Mouse (Mus musculus) lung, postnatal 4 days (tissue): ENCODE results near the gene Gm6657.
A peak's percentile ranks its signal among the peaks of the same experiment; 100 is the strongest.

ENCODE experiments used
- DNase-seq, 2 experiments: peaks; one replicate each; pipeline ENCODE4 v3.0.0; 2021

Gm6657 gene

DNA sequence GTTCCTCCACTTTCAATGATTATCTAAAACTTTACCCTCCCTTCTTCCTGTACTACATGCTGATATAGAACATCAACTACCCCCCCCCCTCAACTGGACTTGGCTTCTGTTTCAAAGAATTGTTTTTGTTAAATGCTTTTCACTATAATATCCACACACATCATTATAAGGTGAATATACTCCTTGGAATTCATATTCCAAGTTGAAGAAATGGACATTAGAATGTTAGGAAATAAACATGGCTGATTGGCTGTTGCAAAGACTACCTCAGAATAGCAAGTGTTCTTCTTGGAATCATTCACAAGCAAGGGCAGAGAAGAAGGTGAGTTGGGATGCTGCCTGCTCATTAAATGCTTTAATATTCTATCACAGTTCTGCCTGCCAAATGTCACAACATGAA, at the start of gene Gm6657:
TSS of gene Gm6657 (plus strand) at position 301 of the 400 bp plus-strand sequence.
- no peak for DNase-seq

DNA sequence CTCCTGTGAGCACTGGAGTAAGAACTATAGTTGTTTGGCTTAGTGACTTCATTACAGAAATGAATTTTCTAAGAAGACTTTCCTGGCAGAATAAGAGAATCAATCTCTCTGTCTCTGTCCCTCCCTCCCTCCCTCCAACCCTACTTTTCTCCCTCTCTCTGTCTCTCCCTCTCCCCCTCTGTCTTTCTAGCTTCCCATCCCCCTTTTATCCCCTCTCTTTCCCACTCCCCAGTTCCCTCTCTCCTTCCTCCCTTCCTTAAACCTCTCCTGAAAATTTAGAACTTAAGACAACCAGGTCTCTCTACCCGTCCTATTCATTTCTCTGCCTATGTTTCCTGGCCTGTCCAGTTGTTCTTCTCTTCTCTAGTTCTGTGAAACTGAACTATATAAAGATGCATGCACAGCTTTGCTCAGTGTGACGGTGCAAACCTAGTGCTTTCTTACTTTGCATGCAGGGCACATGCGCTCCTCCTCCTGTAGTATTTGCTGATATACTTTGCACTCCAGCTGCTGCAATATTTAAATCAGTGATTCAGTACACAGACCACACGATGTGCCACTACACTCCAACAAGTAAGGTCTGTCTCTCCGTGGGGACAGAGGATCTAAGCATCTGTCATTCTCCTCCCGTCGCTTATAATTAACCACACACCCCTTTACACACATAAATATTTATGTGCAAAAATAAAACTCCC, 40.6 kb upstream of the Gm6657 start:
- DNase-seq = no peak

DNA sequence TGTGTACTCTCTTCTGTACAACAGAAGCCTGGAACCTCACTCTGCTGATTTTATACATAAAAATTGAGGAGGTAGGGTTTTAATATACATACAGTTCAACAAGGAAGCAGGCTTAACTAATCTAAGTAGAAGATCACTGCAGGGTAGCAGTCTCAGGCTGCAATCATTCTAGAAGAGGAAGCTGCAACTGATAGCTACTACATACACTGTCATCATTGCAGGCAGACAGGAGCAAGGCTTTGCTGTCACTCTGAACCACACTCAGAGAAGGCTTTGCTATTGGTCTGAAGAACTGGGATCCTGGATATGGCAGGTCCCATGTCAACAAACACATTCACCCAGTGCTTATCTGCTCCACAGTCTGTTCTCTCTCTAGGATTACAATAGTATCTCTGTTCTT, 23.9 kb upstream of the Gm6657 start:
- no peak for DNase-seq

DNA sequence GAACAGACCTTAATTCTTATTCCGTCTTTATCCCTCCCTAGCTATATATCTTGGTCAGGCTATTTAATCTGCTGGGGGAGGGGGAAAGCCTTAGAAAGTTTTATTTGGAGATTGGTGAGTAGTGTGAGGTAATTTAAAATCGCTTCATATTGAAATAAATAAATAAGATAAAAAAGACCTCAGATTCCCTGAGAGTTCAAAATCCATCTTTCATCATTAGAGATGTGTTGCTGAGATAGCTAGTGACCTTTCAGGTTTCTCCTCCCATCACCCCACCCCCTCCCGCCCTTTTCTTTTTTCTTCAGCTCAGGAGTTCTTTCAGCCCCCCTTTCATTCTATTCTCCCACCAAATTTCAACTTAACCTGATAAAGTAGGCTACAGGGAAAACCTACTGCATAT, 20.1 kb upstream of the Gm6657 start:
- no peak for DNase-seq

DNA sequence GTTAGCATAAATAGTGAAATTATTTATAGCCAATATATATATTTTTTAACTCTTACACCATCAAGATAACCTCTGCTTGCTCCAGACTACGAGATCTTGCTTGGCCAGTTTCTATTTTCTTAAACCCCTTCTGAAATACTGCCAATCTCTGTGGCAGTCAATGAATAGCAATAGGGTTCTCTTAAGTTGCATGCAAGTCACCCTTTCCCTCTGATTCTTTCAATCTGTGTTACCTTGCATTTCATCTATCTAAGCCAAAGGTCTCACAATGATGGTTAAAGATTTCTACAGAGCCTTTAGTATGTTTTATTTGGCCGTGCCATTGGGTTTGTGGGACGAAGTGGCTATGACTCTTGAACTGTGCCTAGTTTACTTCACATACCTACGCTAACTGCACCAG, 19.4 kb upstream of the Gm6657 start:
- no peak for DNase-seq

DNA sequence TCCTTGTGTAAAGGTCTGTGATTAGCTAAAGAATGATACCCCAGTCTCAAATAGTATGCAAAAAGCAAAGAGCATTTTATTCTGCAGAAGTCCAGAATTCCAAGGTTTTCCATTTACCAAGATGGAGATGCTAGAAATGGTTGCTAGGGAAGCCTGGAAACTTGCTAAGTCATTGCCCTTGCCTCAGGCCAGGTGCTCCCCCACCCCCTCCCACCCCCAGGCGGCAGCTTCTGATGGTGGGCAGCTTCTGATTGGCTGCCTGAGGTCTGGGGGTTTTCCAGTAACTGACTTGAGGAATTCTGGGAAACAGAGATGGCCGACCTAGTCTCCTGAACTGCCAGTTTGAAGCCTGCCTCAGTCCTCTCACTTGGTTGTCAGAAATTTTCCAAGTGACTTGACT, 12.6 kb upstream of the Gm6657 start:
- no peak for DNase-seq

DNA sequence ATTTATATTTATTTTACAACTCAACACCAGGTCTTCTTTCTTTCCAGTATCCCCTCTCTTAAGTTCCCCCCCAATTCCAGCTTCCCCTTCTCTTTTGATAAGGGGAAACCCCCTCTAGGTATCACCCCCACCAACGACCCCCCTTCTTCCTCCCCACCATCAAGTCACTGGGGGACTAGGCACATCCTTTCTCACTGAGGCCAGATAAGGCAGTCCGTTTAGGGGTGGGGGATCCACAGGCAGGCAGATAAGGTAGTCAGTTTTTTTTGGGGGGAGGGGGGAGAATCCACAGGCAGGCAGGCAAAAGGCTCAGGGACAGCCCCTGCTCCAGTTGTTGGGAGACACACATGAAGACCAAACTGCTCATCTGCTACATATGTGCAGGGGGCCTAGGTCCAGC, 1.3 kb downstream of the Gm6657 start:
- no peak for DNase-seq

DNA sequence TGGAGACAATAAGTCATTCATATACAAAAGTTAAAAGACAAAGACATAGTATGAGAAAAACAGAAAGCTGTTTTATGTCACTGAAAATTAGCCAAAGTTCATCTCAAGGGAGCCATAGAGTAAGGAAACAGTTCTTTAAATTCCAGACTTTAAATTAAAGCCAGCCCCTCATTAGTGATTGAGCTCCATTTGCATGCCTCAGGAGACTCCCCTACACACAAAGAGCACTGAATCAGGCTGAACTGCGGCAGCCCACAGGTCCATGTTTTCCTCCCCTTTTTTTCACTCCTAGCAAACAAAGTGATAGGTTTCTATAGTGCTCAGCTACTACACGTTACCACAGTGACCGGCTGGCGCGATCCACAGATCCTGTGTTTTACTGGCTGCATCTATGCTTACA, 9.6 kb downstream of the Gm6657 start:
- no peak for DNase-seq

DNA sequence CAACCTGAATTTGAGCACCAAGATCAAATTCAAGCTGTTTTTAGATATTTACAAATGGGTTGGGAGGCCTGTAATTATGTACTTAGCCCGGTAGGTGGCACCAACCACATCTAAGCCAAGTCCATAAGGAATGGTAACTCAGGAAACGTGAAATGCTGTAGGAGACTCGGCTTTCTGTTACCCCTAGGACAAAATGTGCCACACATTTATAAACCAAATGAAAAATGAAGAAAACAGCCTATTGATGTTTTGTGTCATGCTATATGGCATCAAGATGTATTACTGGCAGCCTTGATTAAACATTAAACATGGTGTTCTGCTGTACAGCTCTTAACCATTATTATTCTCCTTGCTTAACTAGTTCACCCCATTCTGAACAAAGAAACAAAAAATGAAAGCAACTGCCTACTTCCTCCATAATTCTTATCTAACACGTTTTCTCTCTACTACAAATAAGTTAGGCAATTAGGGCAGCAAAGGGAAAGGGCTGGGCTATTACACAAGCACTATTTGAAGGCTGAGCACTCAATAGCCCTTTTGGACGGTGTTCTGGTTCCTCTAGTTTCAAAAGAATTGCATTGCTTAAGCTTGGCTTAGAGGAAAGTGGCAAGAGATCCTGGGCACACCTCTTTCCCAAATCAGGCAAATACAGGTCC, 12.0 kb downstream of the Gm6657 start:
- peak in 1 of 2 experiments; percentile 56 for DNase-seq

DNA sequence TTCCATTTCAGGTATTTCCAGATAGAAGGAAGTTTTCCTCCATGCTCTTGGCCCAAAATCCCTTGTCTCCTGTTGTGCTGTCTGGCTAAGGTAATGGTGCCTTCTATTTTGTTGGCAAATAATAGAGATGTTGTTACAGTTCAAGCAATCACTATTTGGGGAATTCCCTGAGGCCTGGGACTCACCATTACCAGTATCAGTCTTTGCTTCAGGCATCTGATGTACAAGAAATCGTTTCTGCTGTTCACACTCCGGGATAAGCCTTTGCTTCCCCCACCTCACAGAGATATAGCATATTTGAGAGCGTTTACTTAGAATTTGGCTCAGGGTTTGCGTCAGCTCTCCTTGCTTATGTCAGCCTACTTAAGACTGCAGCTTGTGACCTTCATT, 12.5 kb downstream of the Gm6657 start:
- no peak for DNase-seq

DNA sequence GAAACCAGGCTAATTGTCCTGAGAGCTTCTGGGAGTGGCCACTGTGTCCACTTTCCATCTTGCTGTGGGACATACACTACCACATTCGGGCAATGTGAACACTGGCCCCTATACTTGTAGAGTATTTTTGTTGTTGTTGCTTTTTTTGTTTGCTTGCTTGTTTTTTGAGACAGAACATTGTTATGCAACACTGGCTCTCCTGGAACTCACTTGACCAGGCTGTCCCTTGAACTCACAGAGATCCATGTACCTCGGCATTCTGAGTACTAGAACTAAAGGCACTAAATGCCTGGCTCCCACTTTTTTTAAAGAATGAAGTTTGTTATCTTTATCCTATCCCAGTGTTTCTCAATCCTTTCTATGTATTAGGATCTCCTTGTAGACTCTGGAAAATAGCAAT, 15.8 kb downstream of the Gm6657 start:
- DNase-seq = no peak

DNA sequence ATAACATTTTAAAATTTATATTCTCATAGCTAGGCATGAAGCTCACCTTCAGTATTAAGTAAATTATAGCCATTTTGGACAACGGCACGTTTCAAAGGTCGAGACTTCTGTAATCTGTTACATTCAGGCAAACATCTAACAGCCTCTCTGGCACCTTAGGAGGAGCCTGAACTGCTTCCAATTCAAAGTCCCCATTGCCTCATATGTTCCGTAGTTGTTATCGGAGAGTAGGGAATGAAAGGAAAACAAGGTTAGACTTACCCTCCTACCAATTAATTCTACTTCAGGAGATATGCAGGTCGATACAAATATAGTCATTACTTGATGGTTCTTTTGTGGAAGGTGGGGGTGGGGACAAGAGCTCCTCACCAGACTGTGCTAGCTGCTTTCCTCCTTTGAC, 21.4 kb downstream of the Gm6657 start:
- DNase-seq = no peak

DNA sequence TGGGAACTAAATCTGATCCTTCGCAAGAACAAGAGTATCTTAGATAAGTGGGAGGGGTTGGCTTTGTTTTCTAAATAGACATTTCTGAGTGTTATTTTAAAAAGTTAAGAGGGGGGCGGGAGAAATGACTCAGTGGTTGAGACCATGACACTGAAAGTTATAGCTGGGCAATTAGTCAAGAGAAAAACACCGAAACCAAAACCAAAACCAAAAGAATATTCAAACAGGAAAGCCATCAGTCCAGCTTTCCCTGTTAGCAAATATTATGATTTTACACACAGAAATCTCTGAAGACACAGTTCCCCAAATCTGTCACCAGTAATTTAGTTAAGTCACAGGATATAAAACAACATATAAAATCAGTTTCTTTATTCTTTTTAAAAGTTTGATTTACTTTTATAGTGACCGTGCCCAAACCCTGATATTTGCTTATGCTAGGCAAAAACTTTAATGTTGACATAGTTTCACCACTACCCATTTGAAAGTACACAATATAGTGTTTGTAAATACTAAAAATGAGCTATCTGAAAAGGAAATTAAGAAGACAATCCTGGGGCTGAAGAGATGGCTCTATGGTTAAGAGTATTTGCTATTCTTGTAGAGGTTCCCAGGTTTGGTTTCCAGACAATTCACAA, 25.3 kb downstream of the Gm6657 start:
- DNase-seq = no peak

DNA sequence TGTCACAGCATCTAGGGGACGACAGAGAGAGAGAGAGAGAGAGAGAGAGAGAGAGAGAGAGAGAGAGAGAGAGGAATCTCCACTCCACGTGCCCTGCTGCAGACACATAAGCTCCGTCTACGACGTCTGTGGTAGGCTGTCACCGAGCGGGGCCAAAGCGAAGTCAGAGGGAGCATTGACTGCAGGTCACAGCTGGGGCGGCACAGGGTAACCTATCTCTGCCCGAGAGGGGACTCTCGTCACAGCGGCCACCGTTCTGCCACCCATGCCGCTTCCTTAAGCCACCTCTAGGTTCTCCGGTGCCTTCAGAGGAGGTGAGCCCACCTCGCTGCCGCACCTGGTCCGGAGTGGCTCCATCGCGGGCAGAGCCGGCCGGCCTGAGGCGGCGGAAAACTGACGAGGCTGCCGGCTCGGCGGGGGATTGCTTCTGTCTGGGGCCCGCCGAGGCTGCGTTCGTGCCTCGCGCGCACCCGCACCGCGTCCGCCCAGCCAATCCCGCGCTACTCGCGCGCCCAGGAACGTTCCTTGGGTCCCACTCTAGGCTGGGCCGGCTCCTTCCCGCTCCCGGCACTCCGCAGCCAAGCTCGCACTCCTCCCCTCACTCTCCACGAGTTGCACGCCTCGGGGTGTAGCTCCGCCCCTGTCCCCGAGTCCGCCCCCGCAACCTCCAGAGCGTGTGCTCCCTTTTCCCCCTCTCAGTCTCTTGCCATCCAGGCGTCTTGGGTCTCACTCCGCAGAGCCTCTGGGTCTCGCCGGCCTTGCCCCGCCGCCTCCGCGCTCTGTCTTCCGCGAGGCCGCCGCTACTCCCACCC, 31.9 kb downstream of the Gm6657 start, which contains the start of gene Gphn:
TSS of gene Gphn (plus strand) at position 673 of the 812 bp plus-strand sequence.
- peak; percentile 90 to 95 for DNase-seq

DNA sequence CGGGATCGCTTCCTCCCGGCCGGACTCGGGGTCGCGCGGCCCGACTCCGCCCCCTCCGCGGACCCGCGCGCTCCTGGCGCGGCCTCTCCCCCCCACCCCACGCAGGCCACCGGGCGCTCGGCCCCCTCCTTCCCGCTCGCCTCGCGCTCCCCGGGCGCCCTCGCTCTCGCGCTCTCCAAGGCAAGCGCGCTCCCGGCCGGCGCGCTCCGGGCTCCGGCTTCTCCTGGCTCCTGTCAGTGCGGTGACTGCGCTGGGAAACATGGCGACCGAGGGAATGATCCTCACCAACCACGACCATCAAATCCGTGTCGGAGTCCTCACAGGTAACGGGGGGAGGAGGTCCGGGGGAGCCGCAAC, 32.5 kb downstream of the Gm6657 start:
- peak; percentile 89 to 95 for DNase-seq

DNA sequence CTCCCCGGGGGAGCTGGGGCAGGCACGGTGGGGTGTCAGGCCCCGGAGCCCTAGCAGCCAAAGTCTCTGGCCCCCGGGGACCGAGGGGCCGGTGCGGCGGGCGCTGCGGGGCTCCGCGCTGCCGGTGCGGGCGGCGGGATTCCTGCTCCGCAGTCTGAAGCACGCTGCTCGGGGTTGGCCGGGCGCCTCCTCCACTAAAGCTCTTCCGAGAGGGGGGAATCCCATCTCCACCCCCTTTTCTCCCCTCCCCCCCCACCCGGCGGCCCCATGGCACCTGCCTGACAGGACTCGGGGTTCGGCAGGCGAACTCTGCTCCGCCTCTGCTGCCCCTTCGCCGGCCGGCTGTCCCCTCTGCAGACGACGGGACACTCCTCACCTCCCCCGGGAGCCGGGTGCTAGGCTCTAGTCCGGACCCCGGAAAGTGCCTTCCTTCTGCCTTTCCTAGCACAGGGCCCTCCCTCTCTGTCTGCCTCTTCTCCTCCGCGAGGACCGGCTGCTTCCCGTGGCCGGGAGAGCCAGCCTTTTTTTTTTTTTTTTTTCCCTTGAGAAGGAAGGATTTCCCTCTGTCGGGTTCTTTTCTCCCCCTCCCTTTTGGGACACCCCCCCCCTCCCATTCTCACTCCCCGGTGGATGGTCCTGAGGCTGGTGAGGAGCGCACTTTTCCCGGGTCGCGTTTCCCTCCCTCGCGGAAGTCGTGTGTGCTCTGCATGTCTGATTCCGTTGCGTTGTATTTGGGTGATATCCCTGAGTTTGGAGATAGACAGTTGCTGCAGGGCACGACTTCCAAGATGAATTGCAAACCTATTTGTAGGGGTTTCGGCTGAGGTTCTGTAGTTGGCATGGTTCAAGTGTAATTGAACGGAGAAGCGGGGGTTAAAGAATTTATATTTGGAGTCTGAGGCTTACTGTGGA, 33.2 kb downstream of the Gm6657 start:
- peak; percentile 52 to 56 for DNase-seq

DNA sequence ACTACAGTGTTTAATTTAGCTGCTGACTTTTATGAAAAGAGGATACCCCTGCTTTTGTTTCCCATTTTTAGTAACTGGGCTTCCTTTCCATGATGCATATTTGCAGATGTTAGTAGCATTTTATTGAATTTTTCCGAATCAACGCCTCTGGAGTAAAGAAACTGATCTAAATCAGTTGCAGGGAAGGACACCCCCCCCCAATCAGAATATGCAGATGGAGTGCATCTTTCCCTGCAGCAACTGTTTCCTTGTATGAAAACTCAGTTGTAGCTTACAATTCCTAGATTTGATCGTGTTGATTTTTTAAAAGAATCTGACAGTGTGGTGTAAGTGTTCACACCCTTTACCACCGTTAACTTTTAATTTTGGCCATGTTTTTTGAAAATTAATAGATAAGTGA, 34.1 kb downstream of the Gm6657 start:
- no peak for DNase-seq

DNA sequence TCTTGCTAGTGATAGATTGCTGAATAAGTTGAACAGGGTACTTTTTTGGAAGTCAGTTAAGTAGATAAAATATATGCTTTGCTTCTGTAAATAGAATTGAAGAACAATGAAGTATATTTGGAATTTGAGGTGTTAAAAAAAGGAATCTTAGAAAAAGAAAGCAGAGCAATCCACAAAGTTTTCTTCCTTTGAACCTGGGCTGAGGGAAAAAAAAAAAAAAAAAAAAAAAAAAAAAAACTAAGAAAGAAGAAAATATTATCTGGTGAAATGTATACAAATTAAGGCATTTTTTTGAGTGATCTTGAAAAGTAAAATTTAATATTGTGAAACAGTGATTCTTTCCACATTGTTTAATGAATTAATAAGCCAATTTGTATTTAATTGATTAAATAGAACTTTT, 38.5 kb downstream of the Gm6657 start:
- DNase-seq = no peak

DNA sequence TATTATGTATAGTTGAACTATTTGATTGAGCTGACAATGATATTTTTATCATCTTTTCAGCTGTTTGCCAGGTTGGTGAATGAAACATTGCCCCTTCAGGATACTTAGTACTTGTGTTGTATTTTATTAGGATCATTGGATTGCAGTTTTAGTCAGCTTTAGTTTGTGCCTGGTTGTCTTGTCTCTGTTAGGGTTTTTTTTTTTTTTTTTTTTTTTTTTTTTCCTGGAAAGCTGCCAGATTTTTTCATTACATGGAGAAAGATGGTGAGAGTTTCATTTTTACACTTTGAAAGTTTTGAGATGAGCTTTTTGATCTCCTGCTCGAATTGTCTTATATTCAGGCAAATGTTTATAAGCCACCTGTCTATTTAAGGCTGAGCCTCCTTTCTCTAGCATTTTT, 54.3 kb downstream of the Gm6657 start:
- no peak for DNase-seq

DNA sequence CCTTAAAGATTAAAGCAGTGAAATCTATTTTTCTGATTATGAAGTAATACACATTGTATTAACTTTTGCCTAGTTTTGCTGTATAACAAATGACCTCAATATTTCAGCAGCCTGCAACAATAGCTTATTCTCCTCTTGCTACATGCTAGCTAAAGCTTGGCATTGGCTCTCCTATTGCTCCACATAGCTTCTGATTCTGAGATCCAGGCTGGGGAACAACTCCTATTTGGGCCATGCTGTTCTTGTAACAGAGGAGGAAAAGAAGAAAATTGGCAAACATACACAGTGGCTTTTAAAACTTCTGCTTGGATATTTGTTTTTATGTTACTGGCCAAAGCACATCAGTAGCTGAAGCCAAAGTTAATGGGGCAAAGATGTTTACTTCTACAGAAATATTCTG, 55.1 kb downstream of the Gm6657 start:
- DNase-seq = no peak
